Mouse (Mus musculus): ENCODE measurements around the gene Snapc4. TPM values are rescaled to one million over a fixed set of nuclear protein-coding genes. Genes with fewer than 3 reads are reported as not detected.

The Snapc4 gene
- polyA plus RNA-seq, 1 experiment, result 59.2 TPM

- DNase-seq, result no peak
- no peaks in the 10 kb centered on the region for H3K27me3 ChIP-seq (ENCODE audit: control insufficient read depth, insufficient read depth, low read length)
- no peak overlapping the region for H3K4me3 ChIP-seq (replicated peaks; ENCODE audit: insufficient read depth, low read depth, low read length)
- peaks cover 18% of the 10 kb centered on the region for H3K4me1 ChIP-seq (ENCODE audit: control insufficient read depth, insufficient read depth, low read length)
- TF ChIP-seq POLR2A (IDR thresholded peaks at IDR 0.05; ENCODE audit: borderline replicate concordance, insufficient read depth, low read length), result no peak
- no peak for TF ChIP-seq CTCF (IDR thresholded peaks at IDR 0.05; ENCODE audit: borderline replicate concordance, insufficient read depth, low read depth, low read length)
- H3K27ac ChIP-seq (ENCODE audit: insufficient read depth, low read length), result no peak overlapping the region
- WGBS, result 48% methylated on average over 1 of the region's 1 CpGs
These were observed 11.9 kb downstream of the Snapc4 start for GRCm38 (mm10) chr2:26368572-26368971.

DNA sequence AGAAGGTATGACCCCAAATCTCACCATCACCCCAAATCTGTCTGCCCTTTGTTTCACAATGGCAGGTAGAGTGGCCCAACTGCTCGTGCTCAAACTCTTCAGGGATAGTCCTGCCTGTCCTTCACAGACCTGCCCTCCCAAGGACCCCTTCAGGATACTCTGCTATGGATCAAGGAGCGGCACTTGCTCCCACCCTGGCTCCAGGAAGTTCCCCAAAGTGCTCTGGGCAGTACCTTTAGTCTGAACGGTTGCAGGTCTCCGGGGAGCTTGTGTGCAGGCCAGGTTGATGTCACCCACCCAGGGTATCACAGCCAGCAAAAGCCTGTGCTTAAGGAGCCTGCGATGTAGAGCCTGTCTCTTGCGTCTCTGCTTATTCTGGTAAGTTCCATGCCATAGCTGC lies 12.5 kb downstream of the Snapc4 start:
- Histone ChIP-seq H3K4me1 (ENCODE audit: control insufficient read depth, insufficient read depth, low read length) (peaks cover 18% of the 10 kb centered on the region), H3K27ac (ENCODE audit: insufficient read depth, low read length) (no peak overlapping the region), H3K27me3 (ENCODE audit: control insufficient read depth, insufficient read depth, low read length) (no peaks in the 10 kb centered on the region), H3K4me3 (replicated peaks; ENCODE audit: insufficient read depth, low read depth, low read length) (no peak overlapping the region)
- WGBS, result 90% methylated on average over 6 of the region's 6 CpGs
- no peak for DNase-seq
- TF ChIP-seq POLR2A (IDR thresholded peaks at IDR 0.05; ENCODE audit: borderline replicate concordance, insufficient read depth, low read length) (no peak), CTCF (IDR thresholded peaks at IDR 0.05; ENCODE audit: borderline replicate concordance, insufficient read depth, low read depth, low read length) (no peak)

DNA sequence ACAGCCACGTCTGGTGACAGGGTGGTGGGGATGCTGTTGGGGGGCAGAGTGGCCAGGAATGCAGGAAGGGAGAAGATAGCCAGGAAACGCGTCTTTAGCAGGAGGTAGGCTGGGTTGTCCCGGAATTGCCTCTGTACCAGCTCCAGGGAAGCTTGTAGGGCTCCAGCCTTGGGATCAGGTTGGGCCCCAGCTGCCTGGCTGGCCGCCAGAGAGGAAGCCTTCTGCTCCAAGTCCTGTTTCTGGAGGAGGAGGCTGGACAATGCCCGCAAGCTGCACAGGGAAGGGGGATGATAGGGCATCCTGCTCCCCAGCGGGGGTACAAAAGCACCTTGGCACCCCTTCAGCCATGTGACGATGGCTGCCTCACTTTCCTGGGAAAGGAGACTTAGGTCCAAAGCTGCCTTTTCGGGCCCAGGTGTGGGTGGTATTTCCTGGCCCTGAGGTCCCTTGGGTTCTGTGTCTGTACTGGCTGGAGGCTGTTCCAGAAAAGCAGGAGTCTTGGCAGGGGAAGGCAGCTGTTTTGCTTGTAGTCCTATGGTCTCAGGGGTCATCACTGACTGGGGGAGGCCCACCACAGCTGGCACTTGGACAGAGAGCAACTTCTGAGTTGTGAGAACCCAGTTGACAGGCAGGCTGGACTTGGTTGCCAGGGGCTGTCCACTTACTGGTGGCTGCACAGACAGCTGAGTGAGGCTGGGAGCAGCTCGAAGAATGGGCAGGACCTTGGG lies 15.6 kb downstream of the Snapc4 start:
- DNase-seq, result peak; percentile 70 to 72
- no peaks in the 10 kb centered on the region for H3K27me3 ChIP-seq (ENCODE audit: control insufficient read depth, insufficient read depth, low read length)
- no peak overlapping the region for H3K27ac ChIP-seq (ENCODE audit: insufficient read depth, low read length)
- peaks cover 21% of the 10 kb centered on the region for H3K4me1 ChIP-seq (ENCODE audit: control insufficient read depth, insufficient read depth, low read length)
- 12% methylated on average over 10 of the region's 10 CpGs for WGBS
- no peak overlapping the region for H3K4me3 ChIP-seq (replicated peaks; ENCODE audit: insufficient read depth, low read depth, low read length)
- TF ChIP-seq POLR2A (IDR thresholded peaks at IDR 0.05; ENCODE audit: borderline replicate concordance, insufficient read depth, low read length), result no peak
- no peak for TF ChIP-seq CTCF (IDR thresholded peaks at IDR 0.05; ENCODE audit: borderline replicate concordance, insufficient read depth, low read depth, low read length)

DNA sequence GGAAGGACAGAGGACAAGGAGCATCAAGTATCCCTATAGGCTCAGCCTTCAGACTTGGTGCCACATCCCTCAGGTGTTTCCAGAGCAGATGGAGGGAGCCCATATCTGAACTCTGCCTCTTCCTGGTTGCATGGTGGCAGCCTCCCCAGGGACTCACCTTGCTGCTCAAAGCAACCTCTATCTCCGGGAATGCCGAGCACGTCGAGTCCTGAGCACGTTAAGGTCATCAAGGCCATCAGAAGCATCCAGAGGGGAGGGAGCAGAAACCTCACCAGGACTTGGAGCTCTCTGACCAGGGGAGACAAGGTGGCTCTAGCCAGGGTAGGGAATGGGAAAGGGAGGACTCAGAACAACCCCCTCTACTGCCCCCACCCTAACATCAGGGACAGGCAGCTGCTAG lies 17.0 kb downstream of the Snapc4 start:
- Histone ChIP-seq H3K4me3 (replicated peaks; ENCODE audit: insufficient read depth, low read depth, low read length) (no peak overlapping the region), H3K27me3 (ENCODE audit: control insufficient read depth, insufficient read depth, low read length) (no peaks in the 10 kb centered on the region), H3K4me1 (ENCODE audit: control insufficient read depth, insufficient read depth, low read length) (peaks cover 24% of the 10 kb centered on the region), H3K27ac (ENCODE audit: insufficient read depth, low read length) (no peak overlapping the region)
- WGBS, result 84% methylated on average over 5 of the region's 5 CpGs
- no peak for DNase-seq
- TF ChIP-seq POLR2A (IDR thresholded peaks at IDR 0.05; ENCODE audit: borderline replicate concordance, insufficient read depth, low read length) (no peak), CTCF (IDR thresholded peaks at IDR 0.05; ENCODE audit: borderline replicate concordance, insufficient read depth, low read depth, low read length) (no peak)

DNA sequence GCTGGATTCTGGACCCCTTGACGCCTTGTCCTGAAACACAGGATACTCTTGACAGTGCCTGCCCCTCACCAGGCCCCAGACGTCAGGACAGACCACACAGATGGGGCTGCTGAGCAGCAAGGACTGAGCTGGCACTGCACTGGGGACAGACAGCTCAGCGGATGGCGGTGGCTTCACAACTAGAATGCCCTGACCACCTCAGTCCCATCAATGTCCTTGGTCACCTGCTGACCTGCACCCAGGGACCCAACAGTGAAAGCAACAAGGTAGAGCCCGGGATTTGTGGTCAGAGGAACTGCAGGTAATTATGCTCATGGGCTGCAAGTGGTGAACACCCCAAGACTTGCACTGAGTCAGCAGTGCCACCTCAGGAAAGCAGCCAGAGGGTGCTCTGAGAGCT lies 17.5 kb downstream of the Snapc4 start:
- TF ChIP-seq POLR2A (IDR thresholded peaks at IDR 0.05; ENCODE audit: borderline replicate concordance, insufficient read depth, low read length), result no peak
- no peak for TF ChIP-seq CTCF (IDR thresholded peaks at IDR 0.05; ENCODE audit: borderline replicate concordance, insufficient read depth, low read depth, low read length)
- Histone ChIP-seq H3K4me3 (replicated peaks; ENCODE audit: insufficient read depth, low read depth, low read length) (no peak overlapping the region), H3K4me1 (ENCODE audit: control insufficient read depth, insufficient read depth, low read length) (peaks cover 24% of the 10 kb centered on the region), H3K27me3 (ENCODE audit: control insufficient read depth, insufficient read depth, low read length) (no peaks in the 10 kb centered on the region), H3K27ac (ENCODE audit: insufficient read depth, low read length) (no peak overlapping the region)
- 71% methylated on average over 5 of the region's 5 CpGs for WGBS
- no peak for DNase-seq

- peak in 1 of 2 experiments; percentile 14 for DNase-seq
- Histone ChIP-seq H3K4me1 (ENCODE audit: control insufficient read depth, insufficient read depth, low read length) (peaks cover 30% of the 10 kb centered on the region), H3K27me3 (ENCODE audit: control insufficient read depth, insufficient read depth, low read length) (no peaks in the 10 kb centered on the region), H3K4me3 (replicated peaks; ENCODE audit: insufficient read depth, low read depth, low read length) (no peak within 1 kb of the TSS), H3K27ac (ENCODE audit: insufficient read depth, low read length) (no peak within 1 kb of the TSS)
- 58% methylated on average over 3 of the region's 3 CpGs for WGBS
- TF ChIP-seq CTCF (IDR thresholded peaks at IDR 0.05; ENCODE audit: borderline replicate concordance, insufficient read depth, low read depth, low read length), result no peak
- no peak for TF ChIP-seq POLR2A (IDR thresholded peaks at IDR 0.05; ENCODE audit: borderline replicate concordance, insufficient read depth, low read length)
These were observed 19.7 kb downstream of the Snapc4 start, which contains the start of gene Card9 for GRCm38 (mm10) chr2:26360772-26361171. Gene Card9, minus strand, starts transcription at chr2:26360918.

DNA sequence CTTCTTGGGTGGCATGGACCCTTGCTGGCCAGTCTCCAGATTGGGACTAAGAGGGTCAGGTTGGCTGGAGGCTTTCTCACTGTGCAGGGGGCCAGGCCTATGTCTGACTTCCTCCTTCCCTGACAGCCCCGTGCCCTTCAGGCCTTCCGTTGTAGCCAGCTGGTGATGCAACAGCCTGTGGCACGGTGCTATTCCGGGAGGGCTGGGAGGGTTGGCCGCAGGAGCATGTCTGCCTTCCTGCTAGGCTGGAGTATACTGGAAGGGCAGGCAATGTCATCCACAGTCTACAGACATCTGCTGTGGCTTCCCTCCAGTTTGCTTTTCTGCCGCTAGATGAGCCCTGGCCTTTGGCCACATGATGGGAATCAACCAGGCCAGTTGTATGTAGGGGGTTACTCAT lies 20.5 kb downstream of the Snapc4 start:
- H3K27ac ChIP-seq (ENCODE audit: insufficient read depth, low read length), result no peak overlapping the region
- TF ChIP-seq CTCF (IDR thresholded peaks at IDR 0.05; ENCODE audit: borderline replicate concordance, insufficient read depth, low read depth, low read length), result no peak
- TF ChIP-seq POLR2A (IDR thresholded peaks at IDR 0.05; ENCODE audit: borderline replicate concordance, insufficient read depth, low read length), result no peak
- H3K4me1 ChIP-seq (ENCODE audit: control insufficient read depth, insufficient read depth, low read length), result peaks cover 30% of the 10 kb centered on the region
- 5% methylated on average over 6 of the region's 6 CpGs for WGBS
- no peak for DNase-seq
- no peaks in the 10 kb centered on the region for H3K27me3 ChIP-seq (ENCODE audit: control insufficient read depth, insufficient read depth, low read length)
- H3K4me3 ChIP-seq (replicated peaks; ENCODE audit: insufficient read depth, low read depth, low read length), result no peak overlapping the region

DNA sequence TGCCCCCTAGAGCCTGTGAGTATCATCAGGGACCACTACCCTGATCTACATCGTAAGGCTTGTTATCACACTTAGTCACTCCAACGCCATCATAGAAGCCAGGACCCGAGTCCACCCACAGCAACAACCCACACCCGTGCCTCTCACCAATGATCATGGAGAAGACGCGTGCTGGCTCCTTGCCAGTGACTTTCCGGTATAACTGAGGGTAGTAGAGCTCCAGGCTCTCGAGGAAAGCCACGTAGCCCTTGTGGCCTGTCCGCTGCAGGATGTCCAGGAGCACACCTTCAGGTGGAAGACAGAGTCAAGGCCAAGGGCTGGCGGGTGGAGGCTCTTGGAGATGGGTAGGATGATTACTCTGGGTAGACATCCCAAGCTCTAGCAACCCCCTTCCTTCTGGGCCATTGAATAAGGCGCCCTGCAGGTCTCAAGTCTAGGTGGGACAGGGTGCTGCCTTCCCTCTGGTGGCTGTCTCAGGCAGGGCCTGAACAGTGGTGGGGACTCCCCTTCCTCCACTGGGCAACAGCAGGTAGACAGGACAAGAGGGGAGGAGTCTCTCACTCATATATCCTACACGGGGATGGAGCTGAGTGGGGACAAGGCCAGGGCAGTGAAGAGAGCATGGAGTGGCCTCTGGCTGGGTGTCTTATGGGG lies 21.7 kb downstream of the Snapc4 start:
- peak in 1 of 2 experiments; percentile 19 for DNase-seq
- peaks cover 29% of the 10 kb centered on the region for H3K4me1 ChIP-seq (ENCODE audit: control insufficient read depth, insufficient read depth, low read length)
- H3K4me3 ChIP-seq (replicated peaks; ENCODE audit: insufficient read depth, low read depth, low read length), result no peak overlapping the region
- no peak overlapping the region for H3K27ac ChIP-seq (ENCODE audit: insufficient read depth, low read length)
- H3K27me3 ChIP-seq (ENCODE audit: control insufficient read depth, insufficient read depth, low read length), result no peaks in the 10 kb centered on the region
- 81% methylated on average over 13 of the region's 13 CpGs for WGBS
- TF ChIP-seq CTCF (IDR thresholded peaks at IDR 0.05; ENCODE audit: borderline replicate concordance, insufficient read depth, low read depth, low read length) (no peak), POLR2A (IDR thresholded peaks at IDR 0.05; ENCODE audit: borderline replicate concordance, insufficient read depth, low read length) (no peak)
